Mouse (Mus musculus) heart, embryonic 13.5 days (tissue): ENCODE data around the gene Acin1. TPM values are rescaled to one million over a fixed set of nuclear protein-coding genes. Genes with fewer than 3 reads are reported as not detected.

ENCODE experiments used
- ATAC-seq: fragments of 200-750 bp; cut with Nextera tagmentation; 2 replicates; pipeline ENCODE4 v1.8.0; 2017; ENCODE audit warnings: moderate TSS enrichment; ENCODE audit not compliant: insufficient number of reproducible peaks, low FRiP score, low TSS enrichment; ENCODE audit errors: extremely low read depth
- H3K27ac ChIP-seq: fragments of 300-500 bp; sonication (generic); replicated peaks from 2 replicates; pipeline ENCODE4 v1.5.1; 2015; ENCODE audit warnings: moderate library complexity, mild to moderate bottlenecking, inconsistent platforms
- H3K27me3 ChIP-seq: fragments of 300-500 bp; sonication (generic); replicated peaks from 2 replicates; pipeline ENCODE4 v1.6.1; 2015; ENCODE audit warnings: mild to moderate bottlenecking, inconsistent platforms
- H3K36me3 ChIP-seq: fragments of 300-500 bp; sonication (generic); 2 replicates; pipeline ENCODE4 v1.6.1; 2015; ENCODE audit warnings: mild to moderate bottlenecking, inconsistent platforms
- H3K4me1 ChIP-seq: fragments of 300-500 bp; sonication (generic); 2 replicates; pipeline ENCODE4 v1.6.1; 2015; ENCODE audit warnings: inconsistent platforms
- H3K4me2 ChIP-seq: fragments of 300-500 bp; sonication (generic); 2 replicates; pipeline ENCODE4 v1.6.1; 2015; ENCODE audit warnings: inconsistent platforms, mild to moderate bottlenecking, moderate library complexity
- H3K4me3 ChIP-seq: fragments of 300-500 bp; sonication (generic); 2 replicates; pipeline ENCODE4 v1.5.1; 2015; ENCODE audit warnings: moderate library complexity, mild to moderate bottlenecking, inconsistent platforms
- H3K9ac ChIP-seq: fragments of 300-500 bp; sonication (generic); 2 replicates; pipeline ENCODE4 v1.6.1; 2015; ENCODE audit warnings: inconsistent platforms, mild to moderate bottlenecking, moderate library complexity
- H3K9me3 ChIP-seq: fragments of 300-500 bp; sonication (generic); 2 replicates; pipeline ENCODE4 v1.6.1; 2016; ENCODE audit warnings: inconsistent platforms
- WGBS: fragments of 180-500 bp; shearing (Covaris S2); methylation state at CpG from one replicate; pipeline ENCODE4 v1.1.7; 2015; ENCODE audit warnings: mixed read lengths; 5-methylcytosine and 5-hydroxymethylcytosine counted together
- polyA plus RNA-seq: library from polyadenylated mRNA; unstranded; fragments of >200 nt; fragmentation: Nextera tagmentation; extraction: Ambion mirVana; gene quantifications from 2 replicates; pipeline ENCODE4 v1.2.1, GENCODE M21; 2015

Gene Acin1
- polyA plus RNA-seq: 81.2 and 85.3 TPM in 2 replicates

DNA sequence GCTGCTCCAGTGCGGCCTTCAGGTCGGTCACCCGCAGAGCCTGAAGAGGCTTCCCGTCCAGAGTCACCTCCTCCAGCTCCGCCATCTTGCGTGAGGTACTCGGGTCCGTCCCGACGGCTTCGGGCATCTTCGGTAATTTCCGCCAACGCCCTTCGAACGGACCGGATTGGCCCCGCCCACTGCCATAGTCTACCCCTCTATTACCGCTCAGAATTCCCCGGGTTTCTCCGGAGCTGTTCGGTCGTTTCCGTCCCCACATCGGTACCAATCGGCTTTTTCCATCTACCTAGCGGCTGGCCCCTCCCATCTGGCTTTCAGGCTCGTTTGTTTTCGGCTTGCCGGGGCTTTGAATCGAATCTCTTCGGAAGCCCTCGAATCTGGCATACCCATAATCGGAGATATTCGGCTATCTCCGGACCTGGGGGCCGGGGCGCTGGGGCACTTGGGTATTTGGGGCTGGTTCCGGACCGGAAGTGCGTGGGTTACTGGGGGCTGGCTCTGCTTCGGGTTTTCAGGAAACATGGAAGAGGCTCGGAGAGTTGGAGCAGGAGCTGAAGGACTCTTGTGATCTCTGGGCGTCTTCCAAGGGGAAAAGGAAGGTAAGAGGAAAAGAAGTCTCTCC lies at the start of gene Acin1:
Gene Acin1, minus strand, starts transcription at position 410 of the 622 bp plus-strand sequence.
- Histone ChIP-seq H3K9ac (peak within 1 kb of the TSS; percentile 97), H3K27ac (peak within 1 kb of the TSS; percentile 98), H3K27me3 (no peaks in the 10 kb centered on the region), H3K4me2 (peak within 1 kb of the TSS; percentile 85), H3K9me3 (no peaks in the 10 kb centered on the region), H3K4me1 (peaks cover 37% of the 10 kb centered on the region), H3K36me3 (peaks cover 49% of the 10 kb centered on the region), H3K4me3 (peak within 1 kb of the TSS; percentile 86)
- ATAC-seq: peak; percentile 93
- WGBS: under 1% methylated on average over 44 of the region's 44 CpGs

DNA sequence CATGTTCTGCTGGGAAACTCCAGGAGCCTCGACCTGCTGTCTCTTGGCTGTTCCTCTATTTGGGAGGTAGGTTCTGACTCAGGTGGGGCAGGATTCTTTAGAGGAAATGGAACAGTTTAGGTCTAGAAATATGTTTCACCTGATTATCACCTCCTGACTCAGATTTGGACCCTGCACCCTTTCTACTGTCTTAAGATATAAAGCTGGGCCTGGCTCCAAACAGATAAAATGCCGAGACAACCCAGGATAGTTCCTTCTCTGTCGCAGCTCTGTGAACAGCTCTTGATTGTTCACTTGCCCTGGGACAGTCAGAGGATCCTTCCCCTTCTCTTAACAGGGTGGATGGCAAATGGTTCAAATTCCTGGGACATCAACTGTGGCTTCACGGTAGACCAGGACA lies 48.5 kb upstream of the Acin1 start:
- no peak for ATAC-seq
- Histone ChIP-seq H3K27me3 (no peaks in the 10 kb centered on the region), H3K4me2 (no peak overlapping the region), H3K4me3 (no peak overlapping the region), H3K27ac (no peak overlapping the region), H3K36me3 (no peaks in the 10 kb centered on the region), H3K4me1 (peaks cover 24% of the 10 kb centered on the region), H3K9ac (no peak overlapping the region), H3K9me3 (no peaks in the 10 kb centered on the region)
- WGBS: 37% methylated on average over 4 of the region's 4 CpGs

DNA sequence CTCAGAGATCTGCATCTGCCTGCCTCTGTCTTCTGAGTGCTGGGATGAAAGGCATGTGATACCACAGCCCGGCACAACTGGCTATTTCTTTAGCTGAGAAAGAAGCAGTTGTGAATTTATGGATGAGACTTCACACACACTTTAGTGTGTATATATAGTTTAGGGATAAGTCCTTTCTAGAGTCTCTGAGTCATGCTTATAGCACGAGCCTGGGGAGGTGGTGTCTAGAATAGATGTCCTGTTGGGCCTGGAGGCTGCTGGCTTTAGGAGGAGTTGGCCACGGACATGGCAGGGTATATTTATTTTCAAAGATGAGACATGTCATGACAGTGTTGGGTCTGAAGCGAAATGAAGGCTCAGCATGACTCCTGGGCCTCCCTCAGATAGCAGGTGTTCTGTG lies 47.3 kb upstream of the Acin1 start:
- Histone ChIP-seq H3K27me3 (no peaks in the 10 kb centered on the region), H3K27ac (no peak overlapping the region), H3K4me1 (peaks cover 24% of the 10 kb centered on the region), H3K36me3 (no peaks in the 10 kb centered on the region), H3K9ac (no peak overlapping the region), H3K4me2 (no peak overlapping the region), H3K9me3 (no peaks in the 10 kb centered on the region), H3K4me3 (no peak overlapping the region)
- 58% methylated on average over 4 of the region's 4 CpGs for WGBS
- no peak for ATAC-seq

DNA sequence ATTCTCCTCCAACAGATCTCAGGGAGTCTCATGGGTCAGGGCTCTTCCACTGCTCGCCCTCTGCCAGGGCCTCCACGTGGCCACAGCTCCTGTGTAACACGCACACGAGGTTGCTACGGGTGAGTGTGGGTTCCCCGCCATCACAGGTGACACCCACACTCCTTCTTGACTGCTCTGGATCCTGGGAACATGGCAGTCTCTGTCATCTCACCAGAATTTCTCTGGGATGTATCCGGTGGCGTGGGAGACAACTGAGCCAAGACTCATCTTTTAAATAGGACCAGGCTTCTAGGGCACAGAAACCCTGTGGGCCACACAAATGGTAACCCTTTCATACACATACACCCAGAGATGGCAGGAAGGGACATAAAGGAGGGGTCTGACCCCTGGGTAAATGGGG lies 45.5 kb upstream of the Acin1 start:
- H3K27me3 ChIP-seq: no peaks in the 10 kb centered on the region
- no peak overlapping the region for H3K4me2 ChIP-seq
- no peak overlapping the region for H3K9ac ChIP-seq
- peaks cover 20% of the 10 kb centered on the region for H3K4me1 ChIP-seq
- no peaks in the 10 kb centered on the region for H3K36me3 ChIP-seq
- no peak overlapping the region for H3K4me3 ChIP-seq
- WGBS: 88% methylated on average over 8 of the region's 8 CpGs
- H3K27ac ChIP-seq: no peak overlapping the region
- ATAC-seq: no peak
- H3K9me3 ChIP-seq: no peaks in the 10 kb centered on the region

DNA sequence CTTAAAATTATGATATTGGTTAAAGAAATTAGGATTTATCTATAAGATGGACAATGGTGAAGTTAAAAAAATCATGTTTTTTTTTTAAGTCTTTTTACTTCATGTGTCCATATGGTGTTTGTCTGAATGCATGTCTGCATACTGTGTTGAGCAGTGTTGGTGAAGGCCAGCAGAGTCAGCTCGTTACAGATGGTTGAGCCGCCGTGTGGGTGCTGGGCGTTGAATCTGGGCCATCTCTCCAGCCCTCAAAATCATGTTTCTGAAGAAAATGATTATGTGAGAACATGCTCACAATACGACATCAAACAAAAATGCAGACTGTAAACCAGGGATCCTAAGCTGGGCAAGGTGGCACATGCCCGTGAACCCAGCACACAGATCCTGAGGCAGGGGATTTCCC lies 43.6 kb upstream of the Acin1 start:
- 83% methylated on average over 6 of the region's 6 CpGs for WGBS
- H3K36me3 ChIP-seq: no peaks in the 10 kb centered on the region
- no peak overlapping the region for H3K9ac ChIP-seq
- H3K27me3 ChIP-seq: no peaks in the 10 kb centered on the region
- ATAC-seq: no peak
- H3K4me1 ChIP-seq: peaks cover 4% of the 10 kb centered on the region
- no peak overlapping the region for H3K4me3 ChIP-seq
- no peaks in the 10 kb centered on the region for H3K9me3 ChIP-seq
- H3K4me2 ChIP-seq: no peak overlapping the region
- no peak overlapping the region for H3K27ac ChIP-seq

DNA sequence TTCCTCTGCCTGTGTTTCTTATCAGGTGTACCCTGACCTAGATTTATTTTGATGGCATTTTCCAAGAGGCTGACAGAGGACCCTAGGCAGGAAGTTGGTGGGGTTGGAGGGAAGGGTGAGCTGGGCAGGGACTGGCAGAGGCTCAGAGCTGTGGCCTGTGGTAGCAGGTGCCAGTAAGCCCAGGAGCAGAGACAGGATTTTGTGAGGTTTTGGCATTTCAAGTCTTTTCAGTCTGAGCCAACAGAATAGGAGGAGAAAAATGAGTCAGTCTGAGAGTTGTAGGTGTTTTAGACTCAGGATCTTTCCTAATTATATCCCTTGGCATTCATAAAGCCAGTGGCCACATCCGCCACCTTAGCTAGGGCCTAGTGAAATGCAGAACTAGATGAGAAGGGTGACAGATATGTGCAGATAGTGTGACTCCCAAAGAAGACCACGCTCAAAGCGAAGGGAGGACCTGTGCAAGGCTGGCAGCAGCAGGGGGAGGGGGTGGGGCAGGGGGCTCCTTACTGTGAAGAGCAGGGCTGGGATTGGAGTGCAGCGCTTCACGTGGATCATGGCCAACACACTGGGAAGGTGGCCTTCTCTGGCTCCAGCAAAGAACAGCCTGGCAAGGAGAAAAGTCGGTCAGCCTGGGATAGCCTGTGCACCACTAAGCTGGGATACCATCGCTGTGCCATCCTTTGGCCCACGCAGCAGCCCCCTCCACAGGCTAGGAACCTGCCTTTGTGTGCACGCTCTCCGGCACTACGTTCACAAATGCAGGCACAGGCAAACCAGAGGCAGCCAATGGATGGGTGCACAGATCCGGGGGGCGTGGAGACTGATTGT lies 42.3 kb upstream of the Acin1 start:
- H3K9me3 ChIP-seq: no peaks in the 10 kb centered on the region
- WGBS: 75% methylated on average over 13 of the region's 13 CpGs
- H3K4me3 ChIP-seq: no peak overlapping the region
- no peaks in the 10 kb centered on the region for H3K36me3 ChIP-seq
- ATAC-seq: no peak
- no peaks in the 10 kb centered on the region for H3K4me1 ChIP-seq
- no peak overlapping the region for H3K9ac ChIP-seq
- no peak overlapping the region for H3K27ac ChIP-seq
- no peaks in the 10 kb centered on the region for H3K27me3 ChIP-seq
- H3K4me2 ChIP-seq: no peak overlapping the region

DNA sequence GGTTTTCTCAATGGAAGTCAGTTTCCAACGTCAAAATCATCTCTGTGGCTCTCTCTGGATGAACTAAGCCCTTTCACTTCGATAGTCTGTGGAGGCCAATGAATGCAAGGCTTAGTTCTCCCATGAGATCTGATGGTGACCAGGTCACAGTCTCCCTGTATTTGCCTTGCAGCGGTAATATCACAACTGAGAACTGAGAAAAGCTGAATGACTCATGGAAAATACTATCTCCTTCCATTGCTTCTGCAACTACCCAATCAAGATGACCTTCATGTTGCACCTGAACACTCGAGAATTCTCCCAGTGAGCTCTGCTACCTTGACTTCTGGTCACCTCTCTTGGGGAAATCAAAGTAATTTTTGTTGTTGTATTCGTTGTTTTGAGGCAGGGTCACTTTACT lies 40.8 kb upstream of the Acin1 start:
- Histone ChIP-seq H3K27ac (no peak overlapping the region), H3K9ac (no peak overlapping the region), H3K4me2 (no peak overlapping the region), H3K4me3 (no peak overlapping the region), H3K4me1 (no peaks in the 10 kb centered on the region), H3K27me3 (no peaks in the 10 kb centered on the region), H3K9me3 (no peaks in the 10 kb centered on the region), H3K36me3 (no peaks in the 10 kb centered on the region)
- no peak for ATAC-seq
- 64% methylated on average over 5 of the region's 5 CpGs for WGBS

DNA sequence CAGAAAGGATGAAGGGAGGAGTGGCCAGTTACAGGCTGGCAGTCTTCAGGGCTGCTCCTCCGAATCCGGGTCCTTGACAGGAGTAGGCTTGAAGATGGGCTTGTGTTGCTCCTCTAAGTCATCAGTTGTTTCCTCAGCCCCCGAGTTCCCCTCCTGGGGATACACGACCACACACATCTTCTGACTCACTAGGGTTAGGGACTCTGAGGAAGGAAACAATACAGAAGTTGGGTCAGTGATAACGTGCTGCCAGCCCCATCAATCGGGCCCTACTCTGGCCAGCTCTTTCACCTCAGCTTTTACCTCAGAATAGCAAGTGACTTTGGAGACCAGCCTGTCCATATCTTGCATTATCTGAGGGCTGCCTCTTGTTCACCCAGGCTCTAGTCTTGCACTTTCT lies 37.3 kb upstream of the Acin1 start:
- Histone ChIP-seq H3K4me1 (no peaks in the 10 kb centered on the region), H3K9me3 (no peaks in the 10 kb centered on the region), H3K4me2 (no peak overlapping the region), H3K27ac (no peak overlapping the region), H3K4me3 (no peak overlapping the region), H3K36me3 (no peaks in the 10 kb centered on the region), H3K9ac (no peak overlapping the region), H3K27me3 (no peaks in the 10 kb centered on the region)
- ATAC-seq: no peak
- WGBS: 56% methylated on average over 6 of the region's 6 CpGs

DNA sequence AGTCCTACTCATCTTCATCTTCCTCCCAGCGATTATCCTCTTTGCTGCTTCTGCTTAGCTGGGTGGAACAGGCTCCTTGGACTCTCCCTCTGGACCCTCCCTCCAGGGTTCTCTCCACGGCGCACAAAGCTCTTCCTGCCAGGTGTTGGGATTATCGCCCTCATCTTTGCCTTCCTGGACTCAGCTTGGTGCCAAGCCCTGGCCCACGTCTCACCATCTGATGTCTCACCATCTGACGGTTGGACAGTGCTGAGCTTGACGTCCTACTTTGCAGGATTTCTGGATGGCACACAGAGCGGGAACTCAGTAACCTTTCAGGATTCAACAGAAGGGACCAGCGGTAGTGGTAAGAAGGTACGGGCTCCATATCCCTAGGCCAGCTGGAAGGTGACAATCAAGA lies 35.0 kb upstream of the Acin1 start:
- ATAC-seq: no peak
- Histone ChIP-seq H3K36me3 (no peaks in the 10 kb centered on the region), H3K4me1 (no peaks in the 10 kb centered on the region), H3K4me2 (no peak overlapping the region), H3K27ac (no peak overlapping the region), H3K4me3 (no peak overlapping the region), H3K27me3 (no peaks in the 10 kb centered on the region), H3K9ac (no peak overlapping the region), H3K9me3 (no peaks in the 10 kb centered on the region)
- 73% methylated on average over 10 of the region's 10 CpGs for WGBS

DNA sequence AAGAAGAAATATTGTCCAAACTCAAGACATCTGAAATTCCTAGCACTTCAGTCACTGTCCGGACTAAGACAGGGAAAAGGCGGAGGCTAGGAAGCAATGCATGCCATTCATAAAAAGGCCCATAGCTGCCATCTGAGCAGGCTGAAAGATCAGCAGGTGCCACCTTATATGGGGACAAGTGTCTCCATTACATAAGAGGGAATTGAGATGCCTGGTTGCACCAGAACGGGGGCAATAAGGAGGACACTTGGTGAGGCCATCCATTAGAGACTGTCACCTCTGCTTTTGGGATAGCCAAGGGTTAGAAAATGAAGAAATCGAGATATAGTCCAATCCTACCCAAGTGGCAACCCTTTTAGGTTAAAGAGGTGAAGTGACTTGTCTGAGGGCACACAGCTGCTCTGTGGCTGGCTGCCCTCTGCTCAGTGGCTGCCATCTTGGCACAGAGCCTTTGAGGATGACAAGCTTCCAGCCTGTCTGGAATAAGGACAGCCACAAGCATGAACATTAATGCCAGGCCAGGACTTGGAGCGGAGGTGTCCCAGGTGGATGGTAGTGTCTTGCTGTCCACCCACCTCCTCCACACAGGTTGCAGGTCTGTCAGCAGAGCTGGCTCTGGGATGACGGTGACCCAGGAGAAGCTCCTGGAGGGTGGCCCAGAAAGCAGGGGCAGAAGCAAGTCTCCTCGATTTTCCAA lies 34.1 kb upstream of the Acin1 start:
- no peak overlapping the region for H3K9ac ChIP-seq
- H3K4me2 ChIP-seq: no peak overlapping the region
- no peak overlapping the region for H3K4me3 ChIP-seq
- no peak for ATAC-seq
- no peaks in the 10 kb centered on the region for H3K4me1 ChIP-seq
- no peak overlapping the region for H3K27ac ChIP-seq
- no peaks in the 10 kb centered on the region for H3K36me3 ChIP-seq
- H3K27me3 ChIP-seq: no peaks in the 10 kb centered on the region
- 79% methylated on average over 7 of the region's 7 CpGs for whole genome bisulfite sequencing
- H3K9me3 ChIP-seq: no peaks in the 10 kb centered on the region

DNA sequence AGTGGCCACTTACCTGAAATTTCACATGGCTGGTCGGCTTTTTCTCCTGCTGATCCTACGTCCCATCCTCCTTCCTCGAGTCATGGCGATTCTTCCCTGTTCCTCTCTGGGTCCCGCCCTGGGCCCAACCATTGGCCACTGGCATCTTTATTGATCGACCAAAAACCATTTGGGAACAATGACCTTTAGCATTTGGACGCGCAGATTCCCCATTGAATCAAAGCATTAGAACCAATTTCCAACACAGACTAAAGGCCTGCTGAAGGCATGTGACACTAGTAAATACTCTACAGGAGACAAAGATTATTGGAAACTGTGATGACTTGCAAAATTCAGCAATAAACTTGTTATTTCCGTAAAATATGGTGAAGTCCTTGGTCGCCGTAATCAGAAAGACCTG lies 33.3 kb upstream of the Acin1 start:
- Histone ChIP-seq H3K27ac (no peak overlapping the region), H3K4me3 (no peak overlapping the region), H3K4me1 (peaks cover 3% of the 10 kb centered on the region), H3K9me3 (no peaks in the 10 kb centered on the region), H3K27me3 (no peaks in the 10 kb centered on the region), H3K36me3 (no peaks in the 10 kb centered on the region), H3K9ac (no peak overlapping the region), H3K4me2 (no peak overlapping the region)
- ATAC-seq: no peak
- 86% methylated on average over 11 of the region's 11 CpGs for WGBS
